In genomic region chr7:24270288-24270672, GRCm38 (mm10) we compare ENCODE assay signal across 8 mouse cellular contexts. TPM values are rescaled to one million over a fixed set of nuclear protein-coding genes. Genes with fewer than 3 reads are reported as not detected.
A peak's percentile ranks its signal among the peaks of the same experiment; 100 is the strongest.
DNase-seq lines count a peak whose midpoint lies in the region; ATAC-seq and TF ChIP-seq lines count a peak whose summit lies in the region.

Gene Zfp93 (plus strand): TSS chr7:24270420.

- no peaks in the 10 kb centered on the region for H3K36me3 ChIP-seq in macrophage (ENCODE audit: inconsistent target)

- H3K79me2 ChIP-seq in macrophage (ENCODE audit: inconsistent target), result no peaks in the 10 kb centered on the region

- intact Hi-C loops in left cerebral cortex, adult 2 months (cut with DNase I), result loop anchor here (1.0 to 2.0 kb wide), 3 partner anchors 16 to 33 kb away; partner anchors contain the start of genes Zfp108 and Zfp109

- peak within 1 kb of the TSS; percentile 84 for H3K4me3 ChIP-seq in left cerebral cortex, adult 2 months
- H3K4me3 ChIP-seq in macrophage (ENCODE audit: inconsistent target), result peak within 1 kb of the TSS; percentile 30

- TF ChIP-seq CTCF in left cerebral cortex, adult 2 months (IDR thresholded peaks at IDR 0.05), result no peak

- 8% methylated on average over 12 of the region's 12 CpGs for WGBS in macrophage (ENCODE audit: missing documents)

- peak; percentile 98 for ATAC-seq in common myeloid progenitor, adult 5-6 weeks (replicated peaks; ENCODE audit: low read depth, poor library complexity, severe bottlenecking)

- peak within 1 kb of the TSS; percentile 92 for H3K27ac ChIP-seq in left cerebral cortex, adult 2 months
- H3K27ac ChIP-seq in macrophage, result no peak within 1 kb of the TSS

- peak; percentile 85 to 93 for DNase-seq in adrenal gland, adult (ENCODE audit: inconsistent age in 2 of 2, low spot score in 1 of 2)
- DNase-seq in gastrocnemius, postnatal 10 days, result peak; percentile 44
- peak; percentile 88 for DNase-seq in hindlimb bud, embryonic 11.5 days (ENCODE audit: extremely low spot score, low read depth, low spot score)
- DNase-seq in left cerebral cortex, adult 2 months (ENCODE audit: extremely low spot score in 1 of 2, low spot score in 2 of 2), result peak; percentile 75 to 84
- peak; percentile 91 for DNase-seq in right cerebral cortex, adult 18-20 months
- peak; percentile 81 for DNase-seq in yolk sac, embryonic 10.5 days (ENCODE audit: low spot score)

RNA-seq across cellular contexts. Expression of gene Zfp93, which starts in this region (rescaled TPM):
- 1.6 and 4.9 TPM in 2 replicates for total RNA-seq in common myeloid progenitor, adult 5-6 weeks (2017)
- total RNA-seq in gastrocnemius, postnatal 10 days (2021), result 1 to 10 TPM; 2.9 to 4.2 TPM
- 10 to 100 TPM; 12.8 to 18.3 TPM for total RNA-seq in left cerebral cortex, adult 2 months (2021)
- total RNA-seq in macrophage (2018; cell fraction: chromatin; rRNA removed), result 1 to 10 TPM in 7 of 26 experiments, under 1 TPM in 15, not detected in 4; 0.18 to 2.7 (median 0.80) TPM
- total RNA-seq in macrophage (2018; cell fraction: cytosol; rRNA removed), result under 1 TPM; 0.09 to 0.82 (median 0.44) TPM
- 1 to 10 TPM in 3 of 26 experiments, under 1 TPM in 20, not detected in 3; 0.20 to 8.6 (median 0.44) TPM for total RNA-seq in macrophage (2018; cell fraction: nucleus; rRNA removed)
- 0.32 to 0.66 TPM (median 0.48 TPM) in 3 replicates for polyA plus RNA-seq in macrophage (2018)
